ENCODE assay signal across 17 mouse cellular contexts in the genomic region with DNA sequence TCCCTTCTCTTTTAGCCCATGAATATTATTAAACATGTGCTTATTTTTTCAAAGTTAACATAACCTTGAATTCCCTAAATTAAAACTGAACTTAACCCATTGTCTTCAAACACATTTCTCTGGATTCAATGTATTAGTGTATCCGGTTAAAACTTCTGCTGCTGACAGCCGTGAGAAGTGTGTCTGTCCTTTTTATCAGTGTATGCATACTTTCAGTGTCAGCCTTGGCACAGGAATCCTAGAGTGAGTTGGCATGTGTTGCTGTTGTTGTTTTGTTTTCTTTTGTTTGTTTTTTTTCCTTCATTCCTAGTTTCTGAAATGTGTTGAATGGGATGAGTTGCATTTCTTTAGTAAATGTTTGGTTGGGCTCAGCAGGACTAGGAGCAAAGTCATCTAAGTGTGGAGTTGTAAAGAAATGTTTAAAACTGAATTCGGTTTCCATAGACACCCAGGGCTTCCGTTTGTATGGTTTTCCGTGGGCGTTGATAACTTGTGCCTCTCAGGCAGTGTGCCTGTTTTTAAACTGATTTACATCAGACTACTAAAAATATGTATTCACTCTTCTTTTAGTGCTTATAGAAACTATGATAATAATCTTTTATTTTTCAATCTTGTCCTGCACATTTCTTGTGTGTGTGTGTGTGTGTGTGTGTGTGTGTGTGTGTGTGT.
DNase-seq lines count a peak whose midpoint lies in the region; ATAC-seq and TF ChIP-seq lines count a peak whose summit lies in the region.
"Had no signal": no experiment of that assay in that cellular context is flagged by ENCODE, and none has a peak within 500 bp of the region (broad histone marks: within the 10 kb centered on the region; RNA-seq: fewer than 3 reads in every experiment).

No protein-coding gene starts in this region.

- no peak for TF ChIP-seq CTCF in G1E (IDR thresholded peaks at IDR 0.05; ENCODE audit: low read depth, low read length)

- H3K4me3 ChIP-seq in G1E (ENCODE audit: low read depth, low read length) = no peak overlapping the region
- H3K4me3 ChIP-seq: erythroblast, embryonic 14.5 days; heart, embryonic 13.5 days; neural tube, embryonic 15.5 days had no signal

- H3K27me3 ChIP-seq in G1E (ENCODE audit: insufficient read depth, low read length) = no peaks in the 10 kb centered on the region
- no peaks in the 10 kb centered on the region for H3K27me3 ChIP-seq in splenic B cell, adult 2 months (ENCODE audit: control insufficient read depth, insufficient read depth, low read length, poor library complexity, severe bottlenecking)
- H3K27me3 ChIP-seq: heart, embryonic 13.5 days; neural tube, embryonic 15.5 days had no signal

- ATAC-seq in G1E (ENCODE audit: extremely low read depth, insufficient number of reproducible peaks, low FRiP score, poor library complexity, severe bottlenecking) = peak; percentile 40; the same call in 1 of the 2 replicates
- ATAC-seq in megakaryocyte, adult 5-6 weeks (ENCODE audit: poor library complexity, severe bottlenecking) = no peak
- ATAC-seq: hindbrain, postnatal 0 days; liver, postnatal 0 days had no signal

- DNase-seq in right cerebral cortex, postnatal 10 days (ENCODE audit: low spot score in 2 of 2) = peak; percentile 40 to 55
- no peak for DNase-seq in right cerebral cortex, postnatal 25 days
- DNase-seq in G1E (ENCODE audit: low spot score) = no peak
- peak; percentile 63 for DNase-seq in brain, adult 2 months (ENCODE audit: low read depth, low spot score)
- peak; percentile 9 for DNase-seq in splenic B cell, adult 2 months (ENCODE audit: low read depth, low spot score)
- DNase-seq in yolk sac, embryonic 10.5 days (ENCODE audit: low spot score) = no peak
- DNase-seq in natural killer cell, adult 2 months (ENCODE audit: low spot score in 2 of 2) = no peak
- DNase-seq: adrenal gland, postnatal 36 days; cerebellum, postnatal 10 days; gastrocnemius, postnatal 25 days; heart, postnatal 4 days; liver, postnatal 0 days had no signal

- peaks cover 9% of the 10 kb centered on the region for H3K4me1 ChIP-seq in G1E (ENCODE audit: insufficient read depth, low read depth, low read length)
- H3K4me1 ChIP-seq: neural tube, embryonic 15.5 days had no signal

- no peaks in the 10 kb centered on the region for H3K9me3 ChIP-seq in G1E (replicated peaks)
- H3K9me3 ChIP-seq: neural tube, embryonic 15.5 days had no signal

- H3K36me3 ChIP-seq in G1E (replicated peaks) = peaks cover 12% of the 10 kb centered on the region
- peaks cover 2% of the 10 kb centered on the region; the same call in 1 of the 2 replicates for H3K36me3 ChIP-seq in splenic B cell, adult 2 months (ENCODE audit: control insufficient read depth, insufficient read depth, low read length, poor library complexity, severe bottlenecking)
- H3K36me3 ChIP-seq: neural tube, embryonic 15.5 days had no signal

Comparison
In these comparisons a context has a peak if more than half of its experiments do, and no peak if none do; other contexts are left out.
1. DNase-seq: peak in right cerebral cortex, postnatal 10 days (2 of 2), brain, adult 2 months (single experiment) and splenic B cell, adult 2 months (single experiment); none in right cerebral cortex, postnatal 25 days (single experiment), G1E (single experiment), yolk sac, embryonic 10.5 days (single experiment) and natural killer cell, adult 2 months (0 of 2).